In genomic region chr6:67251095-67251494, GRCm38 (mm10) we compare ENCODE assay signal across 19 mouse cellular contexts.
"Had no signal": no experiment of that assay in that cellular context is flagged by ENCODE, and none has a peak within 500 bp of the region (broad histone marks: within the 10 kb centered on the region; RNA-seq: fewer than 3 reads in every experiment).

No protein-coding gene starts in this region.

- H3K27ac ChIP-seq: liver, embryonic 13.5 days; liver, embryonic 15.5 days; lung, embryonic 15.5 days; macrophage; midbrain, embryonic 13.5 days; midbrain, embryonic 15.5 days; neural tube, embryonic 12.5 days; stomach, embryonic 15.5 days; stomach, postnatal 0 days had no signal

- H3K36me3 ChIP-seq: liver, embryonic 13.5 days; liver, embryonic 15.5 days; lung, embryonic 15.5 days; midbrain, embryonic 13.5 days; midbrain, embryonic 15.5 days; neural tube, embryonic 12.5 days; stomach, embryonic 15.5 days had no signal

- H3K9ac ChIP-seq: liver, embryonic 13.5 days; liver, embryonic 15.5 days; liver, postnatal 0 days; lung, embryonic 15.5 days; midbrain, embryonic 13.5 days; midbrain, embryonic 15.5 days; neural tube, embryonic 12.5 days; stomach, embryonic 15.5 days had no signal

- H3K4me1 ChIP-seq: liver, embryonic 13.5 days; liver, embryonic 15.5 days; lung, embryonic 15.5 days; megakaryocyte, embryonic 14.5 days; midbrain, embryonic 13.5 days; midbrain, embryonic 15.5 days; neural tube, embryonic 12.5 days; stomach, embryonic 15.5 days had no signal

- H3K4me3 ChIP-seq: liver, embryonic 13.5 days; liver, embryonic 15.5 days; lung, embryonic 15.5 days; megakaryocyte, embryonic 14.5 days; midbrain, embryonic 13.5 days; midbrain, embryonic 15.5 days; neural tube, embryonic 12.5 days; stomach, embryonic 15.5 days had no signal

- H3K27me3 ChIP-seq: liver, embryonic 15.5 days; lung, embryonic 15.5 days; megakaryocyte, embryonic 14.5 days; midbrain, embryonic 13.5 days; midbrain, embryonic 15.5 days; neural tube, embryonic 12.5 days; stomach, embryonic 15.5 days had no signal

- H3K9me3 ChIP-seq: liver, embryonic 13.5 days; liver, embryonic 15.5 days; lung, embryonic 15.5 days; megakaryocyte, embryonic 14.5 days; midbrain, embryonic 13.5 days; midbrain, embryonic 15.5 days; neural tube, embryonic 12.5 days; stomach, embryonic 15.5 days had no signal

- DNase-seq: liver, embryonic 13.5 days; liver, postnatal 0 days; lung, adult 2 months; lung, postnatal 14 days; lung, postnatal 36 days; right cerebral cortex, postnatal 14 days; thymus, adult 2 months; thymus, postnatal 25 days; thymus, postnatal 4 days had no signal

- H3K4me2 ChIP-seq: liver, embryonic 13.5 days; liver, embryonic 15.5 days; lung, embryonic 15.5 days; midbrain, embryonic 13.5 days; midbrain, embryonic 15.5 days; neural tube, embryonic 12.5 days; stomach, embryonic 15.5 days had no signal

- ATAC-seq: liver, postnatal 0 days; lung, postnatal 0 days; midbrain, embryonic 13.5 days; midbrain, embryonic 15.5 days had no signal
